Mouse (Mus musculus): ENCODE data around the gene Ube2cbp. TPM values are rescaled to one million over a fixed set of nuclear protein-coding genes. Genes with fewer than 3 reads are reported as not detected.

The Ube2cbp gene
- 7.7 TPM for polyA plus RNA-seq (2012; fragmentation: generic; extraction: Trizol)
- long read RNA-seq, experiment 1, transcript Ube2cbp-201 (10 exons, 1,790 nt), result major isoform, 7 of 10 reads
- long read RNA-seq, experiment 1, partial matches to known transcripts, result 1 of 10 reads
- long read RNA-seq, experiment 1, other reads (novel, unspliced or antisense), result 2 of 10 reads
- long read RNA-seq, experiment 2, transcript Ube2cbp-201 (10 exons, 1,790 nt), result major isoform, 61 of 75 reads
- long read RNA-seq, experiment 2, partial matches to known transcripts, result 6 of 75 reads
- long read RNA-seq, experiment 2, other reads (novel, unspliced or antisense), result 8 of 75 reads

- peak within 1 kb of the TSS; percentile 31 for H3K4me3 ChIP-seq (ENCODE audit: insufficient read depth, poor library complexity, severe bottlenecking)
- TF ChIP-seq CTCF (IDR thresholded peaks at IDR 0.05; ENCODE audit: control insufficient read depth, insufficient read depth, insufficient read length) (peak; percentile 96), MYOD1 (IDR thresholded peaks at IDR 0.05; ENCODE audit: control insufficient read depth, insufficient read length, low read depth) (peak; percentile 26), MYOG (IDR thresholded peaks at IDR 0.05; ENCODE audit: control insufficient read depth, extremely low read depth, insufficient read length) (no peak), MAX (IDR thresholded peaks at IDR 0.05) (peak; percentile 76)
- peak within 1 kb of the TSS; percentile 80 for H3ac ChIP-seq (ENCODE audit: control insufficient read depth, insufficient read length, low read depth)
- no peaks in the 10 kb centered on the region for H3K27me3 ChIP-seq (ENCODE audit: control insufficient read depth, insufficient read depth, insufficient read length)
- peaks cover 29% of the 10 kb centered on the region for H3K79me2 ChIP-seq (ENCODE audit: control insufficient read depth, insufficient read depth)
- H3K36me3 ChIP-seq (ENCODE audit: control insufficient read depth, insufficient read depth), result no peaks in the 10 kb centered on the region
- H3K79me3 ChIP-seq (ENCODE audit: low read depth), result peaks cover 9% of the 10 kb centered on the region
Observed at GRCm38 (mm10) chr9:86464151-86465105, at the start of gene Ube2cbp. Gene Ube2cbp (minus strand): TSS chr9:86464950.

- H3K4me3 ChIP-seq (ENCODE audit: insufficient read depth, poor library complexity, severe bottlenecking), result no peak overlapping the region
- H3K36me3 ChIP-seq (ENCODE audit: control insufficient read depth, insufficient read depth), result peaks cover 37% of the 10 kb centered on the region
- H3ac ChIP-seq (ENCODE audit: control insufficient read depth, insufficient read length, low read depth), result no peak overlapping the region
Observed at GRCm38 (mm10) chr9:86514390-86514789, 49.6 kb upstream of the Ube2cbp start.

GRCm38 (mm10) chr9:86513733-86514132 lies 49.0 kb upstream of the Ube2cbp start:
- no peaks in the 10 kb centered on the region for H3K79me2 ChIP-seq (ENCODE audit: control insufficient read depth, insufficient read depth)
- TF ChIP-seq CEBPB (IDR thresholded peaks at IDR 0.05; ENCODE audit: low read depth) (no peak), MAX (IDR thresholded peaks at IDR 0.05) (no peak), FOSL1 (IDR thresholded peaks at IDR 0.05; ENCODE audit: insufficient read depth, low read length, poor library complexity, severe bottlenecking) (no peak), USF1 (IDR thresholded peaks at IDR 0.05; ENCODE audit: low read depth) (no peak), MYOD1 (IDR thresholded peaks at IDR 0.05; ENCODE audit: control insufficient read depth, insufficient read length, low read depth) (no peak), MYOG (IDR thresholded peaks at IDR 0.05; ENCODE audit: control insufficient read depth, extremely low read depth, insufficient read length) (no peak), CTCF (IDR thresholded peaks at IDR 0.05; ENCODE audit: control insufficient read depth, insufficient read depth, insufficient read length) (no peak)
- H3K27me3 ChIP-seq (ENCODE audit: control insufficient read depth, insufficient read depth, insufficient read length), result no peaks in the 10 kb centered on the region
- H3ac ChIP-seq (ENCODE audit: control insufficient read depth, insufficient read length, low read depth), result no peak overlapping the region
- no peak overlapping the region for H3K4me3 ChIP-seq (ENCODE audit: insufficient read depth, poor library complexity, severe bottlenecking)
- H3K36me3 ChIP-seq (ENCODE audit: control insufficient read depth, insufficient read depth), result peaks cover 37% of the 10 kb centered on the region
- no peaks in the 10 kb centered on the region for H3K79me3 ChIP-seq (ENCODE audit: low read depth)

More at GRCm38 (mm10) chr9:86514390-86514789, 49.6 kb upstream of the Ube2cbp start:
- H3K79me3 ChIP-seq (ENCODE audit: low read depth), result no peaks in the 10 kb centered on the region
- H3K79me2 ChIP-seq (ENCODE audit: control insufficient read depth, insufficient read depth), result no peaks in the 10 kb centered on the region
- H3K27me3 ChIP-seq (ENCODE audit: control insufficient read depth, insufficient read depth, insufficient read length), result no peaks in the 10 kb centered on the region
- no peak for TF ChIP-seq CTCF (IDR thresholded peaks at IDR 0.05; ENCODE audit: control insufficient read depth, insufficient read depth, insufficient read length)

GRCm38 (mm10) chr9:86507437-86507836 lies 42.7 kb upstream of the Ube2cbp start:
- no peaks in the 10 kb centered on the region for H3K79me2 ChIP-seq (ENCODE audit: control insufficient read depth, insufficient read depth)
- TF ChIP-seq CTCF (IDR thresholded peaks at IDR 0.05; ENCODE audit: control insufficient read depth, insufficient read depth, insufficient read length), result no peak
- no peak for TF ChIP-seq MAX (IDR thresholded peaks at IDR 0.05)
- no peak for TF ChIP-seq CEBPB (IDR thresholded peaks at IDR 0.05; ENCODE audit: low read depth)
- TF ChIP-seq MYOD1 (IDR thresholded peaks at IDR 0.05; ENCODE audit: control insufficient read depth, insufficient read length, low read depth), result no peak
- TF ChIP-seq MYOG (IDR thresholded peaks at IDR 0.05; ENCODE audit: control insufficient read depth, extremely low read depth, insufficient read length), result no peak
- TF ChIP-seq USF1 (IDR thresholded peaks at IDR 0.05; ENCODE audit: low read depth), result no peak
- no peak for TF ChIP-seq FOSL1 (IDR thresholded peaks at IDR 0.05; ENCODE audit: insufficient read depth, low read length, poor library complexity, severe bottlenecking)
- no peaks in the 10 kb centered on the region for H3K27me3 ChIP-seq (ENCODE audit: control insufficient read depth, insufficient read depth, insufficient read length)
- no peak overlapping the region for H3K4me3 ChIP-seq (ENCODE audit: insufficient read depth, poor library complexity, severe bottlenecking)
- no peaks in the 10 kb centered on the region for H3K79me3 ChIP-seq (ENCODE audit: low read depth)
- no peak overlapping the region for H3ac ChIP-seq (ENCODE audit: control insufficient read depth, insufficient read length, low read depth)
- peaks cover 18% of the 10 kb centered on the region for H3K36me3 ChIP-seq (ENCODE audit: control insufficient read depth, insufficient read depth)

- H3K4me3 ChIP-seq (ENCODE audit: insufficient read depth, poor library complexity, severe bottlenecking), result no peak overlapping the region
- H3K27me3 ChIP-seq (ENCODE audit: control insufficient read depth, insufficient read depth, insufficient read length), result no peaks in the 10 kb centered on the region
- H3ac ChIP-seq (ENCODE audit: control insufficient read depth, insufficient read length, low read depth), result no peak overlapping the region
- H3K36me3 ChIP-seq (ENCODE audit: control insufficient read depth, insufficient read depth), result peaks cover 21% of the 10 kb centered on the region
- H3K79me3 ChIP-seq (ENCODE audit: low read depth), result no peaks in the 10 kb centered on the region
- no peak for TF ChIP-seq MAX (IDR thresholded peaks at IDR 0.05)
- no peak for TF ChIP-seq MYOG (IDR thresholded peaks at IDR 0.05; ENCODE audit: control insufficient read depth, extremely low read depth, insufficient read length)
- TF ChIP-seq CTCF (IDR thresholded peaks at IDR 0.05; ENCODE audit: control insufficient read depth, insufficient read depth, insufficient read length), result no peak
- no peak for TF ChIP-seq MYOD1 (IDR thresholded peaks at IDR 0.05; ENCODE audit: control insufficient read depth, insufficient read length, low read depth)
- TF ChIP-seq FOSL1 (IDR thresholded peaks at IDR 0.05; ENCODE audit: insufficient read depth, low read length, poor library complexity, severe bottlenecking), result no peak
- TF ChIP-seq CEBPB (IDR thresholded peaks at IDR 0.05; ENCODE audit: low read depth), result no peak
- no peak for TF ChIP-seq USF1 (IDR thresholded peaks at IDR 0.05; ENCODE audit: low read depth)
- H3K79me2 ChIP-seq (ENCODE audit: control insufficient read depth, insufficient read depth), result no peaks in the 10 kb centered on the region
Observed at GRCm38 (mm10) chr9:86499083-86499482, 34.3 kb upstream of the Ube2cbp start.
